Mouse (Mus musculus) MEL-GATA-1-ER (cell line): ENCODE measurements around the gene Olfr902.
"Not testable (repeated sequence)": the region's sequence is repeated elsewhere in the genome, so short reads cannot be mapped to it uniquely, and the experiment has no call there.

Experiments used
- DNase-seq: peaks from one replicate; pipeline ENCODE4 v3.0.0-alpha.2; 2012; ENCODE audit warnings: low read depth; ENCODE audit errors: extremely low read depth

Gene Olfr902

DNA sequence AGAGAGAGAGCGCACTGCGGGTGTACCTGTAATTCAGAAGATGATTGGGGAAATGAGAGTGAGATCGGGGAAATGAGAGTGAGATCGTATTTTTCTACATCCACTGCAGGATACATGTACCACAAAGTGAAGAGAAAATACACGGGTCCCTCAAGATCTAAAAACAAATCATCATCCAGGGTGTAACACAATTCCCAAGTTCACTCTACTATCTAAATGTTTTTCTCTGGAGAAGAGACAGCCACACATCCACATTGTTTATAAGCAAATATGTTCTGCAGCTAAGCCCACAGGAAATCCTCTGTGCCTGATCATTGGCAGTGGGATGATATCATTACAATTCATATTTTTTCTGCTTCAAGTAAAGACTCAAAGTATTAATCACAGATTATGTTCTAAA is at the start of gene Olfr902:
Olfr902 (plus strand) TSS at position 301 of the 400 bp plus-strand sequence.
- no peak for DNase-seq

DNA sequence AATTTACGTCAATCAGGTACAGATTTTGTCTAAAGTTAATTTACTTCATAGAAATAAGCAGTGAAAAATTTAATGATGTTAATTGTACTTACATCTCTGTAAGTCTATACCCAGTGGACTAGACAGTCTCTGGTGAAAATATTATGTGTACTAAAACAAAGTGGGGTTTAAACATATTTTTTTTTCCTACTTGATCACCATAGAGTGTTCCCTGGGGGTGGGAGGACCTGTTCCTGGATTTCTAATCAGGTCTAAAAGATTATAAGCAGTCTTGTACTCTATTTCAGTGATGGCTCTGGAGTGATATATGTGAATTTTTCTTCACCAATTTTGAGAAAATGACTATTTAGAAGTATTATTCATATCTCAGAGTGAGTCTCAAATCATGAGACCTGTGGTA is 46.1 kb upstream of the Olfr902 start, which contains the start of gene Olfr147:
Olfr147 (plus strand) TSS at position 301 of the 400 bp plus-strand sequence.
- DNase-seq: no peak

DNA sequence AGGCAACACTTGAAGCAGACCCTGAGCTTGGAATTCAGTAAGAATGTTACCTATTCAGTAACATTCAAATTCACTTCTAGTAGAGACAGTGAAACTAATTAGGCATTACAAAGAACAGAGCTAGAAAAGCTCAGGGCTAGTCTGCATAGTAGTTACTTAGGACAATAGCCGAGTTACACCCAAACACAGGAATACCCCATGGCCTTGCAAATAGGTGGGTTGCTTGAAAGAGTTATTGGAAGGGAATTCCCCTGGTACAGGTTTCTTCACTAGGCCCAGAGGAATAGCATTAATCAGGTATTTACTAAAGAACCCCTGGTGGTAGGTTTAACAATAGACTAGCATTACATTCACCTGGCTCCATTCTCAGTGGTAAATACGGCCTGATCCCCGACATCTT is 40.0 kb upstream of the Olfr902 start:
- DNase-seq: not testable (repeated sequence)

DNA sequence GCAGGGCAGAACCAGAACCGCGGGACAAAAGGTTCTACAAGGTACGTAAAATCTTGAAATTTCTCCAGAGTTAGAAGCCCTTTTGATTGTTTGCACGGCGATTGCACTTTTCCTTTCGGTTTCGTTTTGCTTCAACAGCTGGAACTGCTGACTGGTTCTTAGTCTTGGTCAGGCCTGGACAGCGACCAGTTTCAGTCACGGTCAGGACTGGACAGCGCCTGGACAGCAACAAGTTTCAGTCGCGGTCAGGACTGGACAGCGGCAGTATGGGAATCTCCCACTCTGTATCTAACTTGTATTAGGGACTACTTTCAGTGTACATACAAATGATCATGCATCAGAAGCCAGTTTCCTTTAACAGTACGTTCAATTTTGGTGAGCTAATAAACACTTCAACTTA is 34.0 kb upstream of the Olfr902 start:
- not testable (repeated sequence) for DNase-seq

DNA sequence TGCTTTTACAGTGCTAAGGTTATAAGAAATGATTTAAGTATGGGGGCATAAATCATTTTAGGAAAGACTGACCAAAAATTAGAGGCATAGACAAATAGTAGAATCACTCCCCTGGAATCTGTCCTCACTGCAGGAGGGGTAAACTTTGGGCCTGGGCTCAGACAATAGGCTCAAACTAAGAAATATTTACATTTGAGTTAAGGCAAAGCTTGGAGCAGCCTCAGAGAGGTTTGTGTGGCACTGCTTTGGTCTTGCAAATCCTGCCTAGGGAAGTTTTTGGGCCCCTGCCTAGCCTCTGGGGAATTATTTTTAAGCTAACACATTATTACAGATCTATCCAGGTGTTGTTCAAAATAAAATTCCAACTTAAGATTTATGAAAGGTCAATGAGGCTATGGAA is 23.7 kb upstream of the Olfr902 start:
- DNase-seq: no peak

DNA sequence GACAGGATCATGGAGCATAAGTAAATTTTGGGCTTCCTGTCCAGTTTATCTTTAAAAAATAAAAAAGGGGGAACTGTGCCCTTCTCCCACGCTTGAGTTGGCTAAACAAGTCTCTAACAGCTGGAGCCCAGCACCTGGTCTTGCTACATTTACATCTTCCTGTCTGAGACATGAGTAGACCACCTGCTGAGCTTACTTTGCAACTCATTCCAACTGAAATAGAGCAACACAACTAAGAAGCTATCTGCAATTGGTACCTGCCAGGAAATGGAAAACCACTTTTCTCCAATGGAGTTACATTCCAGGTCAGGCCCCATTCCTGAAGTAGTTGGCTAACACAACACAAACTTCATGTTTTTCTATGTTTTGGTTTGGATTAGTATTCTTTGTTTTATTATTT is 20.4 kb upstream of the Olfr902 start:
- no peak for DNase-seq

DNA sequence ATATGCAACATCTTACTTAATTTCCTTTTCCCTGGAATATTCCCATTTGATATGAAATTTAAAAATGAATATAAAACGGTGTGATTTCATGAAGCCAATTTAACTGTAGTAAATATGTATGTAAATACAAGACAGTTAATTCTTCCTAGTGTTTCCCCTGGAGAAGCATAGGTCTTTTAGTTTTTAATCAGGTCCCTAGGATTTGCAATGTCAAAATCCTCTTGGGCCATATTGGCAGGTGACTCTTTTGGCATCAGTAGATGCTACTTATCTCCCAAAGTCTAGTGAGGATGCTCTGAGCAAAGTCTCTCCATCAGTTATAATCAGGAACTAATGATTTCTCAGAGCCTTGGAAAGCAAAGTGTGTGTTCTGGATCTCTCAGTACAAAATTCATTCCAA is 18.3 kb upstream of the Olfr902 start, which contains the start of gene Olfr901:
Olfr901 (plus strand) TSS at position 301 of the 400 bp plus-strand sequence.
- no peak for DNase-seq

DNA sequence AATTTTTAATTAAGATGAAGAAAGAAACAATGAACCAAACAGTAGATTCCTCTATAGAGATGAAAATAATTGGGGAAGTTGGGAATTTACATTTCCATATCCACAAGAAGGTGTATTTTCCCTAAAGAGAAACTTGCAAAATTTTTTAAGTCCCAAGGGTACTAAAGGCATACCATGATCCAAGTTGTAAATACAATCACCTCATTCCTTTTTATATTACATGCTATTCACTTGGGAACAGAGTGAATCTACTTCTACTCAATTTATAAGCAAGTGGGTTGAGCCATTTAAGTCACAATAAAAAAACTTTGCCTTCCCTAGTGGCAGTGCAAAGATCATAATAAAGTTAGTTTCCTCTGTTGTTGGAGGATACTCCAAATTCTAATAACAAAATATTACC is 15.4 kb downstream of the Olfr902 start, which contains the start of gene Olfr904:
Olfr904 (plus strand) TSS at position 301 of the 400 bp plus-strand sequence.
- no peak for DNase-seq

DNA sequence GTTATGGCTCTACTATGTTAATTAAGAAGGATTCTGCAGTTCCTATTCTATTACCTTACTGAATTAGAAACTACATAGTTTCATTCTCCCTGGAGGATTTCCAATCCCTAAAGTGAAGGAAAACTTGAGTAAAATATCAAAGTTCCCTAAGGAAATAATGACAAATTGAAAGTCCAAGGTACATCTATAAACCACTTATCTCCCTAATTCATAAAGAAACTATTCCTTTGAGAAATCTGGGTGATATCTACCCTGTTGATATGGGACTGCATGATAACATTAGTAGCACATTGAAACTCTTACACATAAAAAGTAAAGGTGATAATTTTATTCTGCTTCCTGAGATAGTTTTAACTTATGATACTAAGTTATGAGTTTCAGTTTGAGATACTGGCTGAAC is 23.4 kb downstream of the Olfr902 start, which contains the start of gene Olfr905:
Olfr905 (plus strand) TSS at position 301 of the 400 bp plus-strand sequence.
- no peak for DNase-seq

DNA sequence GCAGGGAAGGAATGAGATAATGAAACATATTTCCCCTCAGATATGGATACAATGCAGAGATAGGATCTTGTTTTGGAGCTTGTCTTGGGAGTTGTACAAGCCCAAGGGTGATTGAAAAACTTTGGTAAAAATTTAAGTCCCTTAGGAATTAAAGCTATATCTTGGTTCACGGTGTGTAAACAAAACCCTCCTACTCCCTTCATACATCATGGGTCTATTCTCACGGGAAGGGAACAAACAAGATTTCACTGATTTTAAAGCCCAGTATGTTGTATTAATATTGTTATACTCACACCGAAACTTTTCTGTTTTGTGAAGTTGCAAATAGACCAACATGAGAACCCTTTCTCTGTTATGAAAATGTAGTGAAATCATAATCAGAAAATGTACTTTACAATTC is 39.3 kb downstream of the Olfr902 start, which contains the start of gene Olfr906:
Olfr906 (plus strand) TSS at position 301 of the 400 bp plus-strand sequence.
- DNase-seq: no peak

DNA sequence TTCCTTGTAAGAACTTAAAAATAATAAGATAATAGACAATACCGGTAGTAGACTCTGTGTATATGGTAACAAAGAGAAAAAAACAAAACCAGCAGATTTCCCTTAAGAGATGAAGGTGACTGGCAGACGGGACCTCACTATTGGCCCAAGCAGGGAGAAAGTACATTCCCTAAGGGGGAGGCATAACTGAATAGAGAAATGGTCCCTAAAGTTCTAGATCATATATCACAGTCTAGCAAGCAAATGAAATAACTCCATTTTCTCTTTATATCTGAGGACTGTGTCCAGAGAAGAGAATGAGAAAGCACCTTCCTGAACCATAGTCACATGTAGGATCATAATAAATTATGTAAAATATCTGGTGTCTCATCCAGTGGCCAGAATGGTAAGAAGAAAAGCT is 48.0 kb downstream of the Olfr902 start, which contains the start of gene Olfr907:
Olfr907 (plus strand) TSS at position 301 of the 400 bp plus-strand sequence.
- no peak for DNase-seq
